Mouse (Mus musculus) ovary, adult 10 weeks (tissue): ENCODE results near the gene Bclaf1. TPM values are rescaled to one million over a fixed set of nuclear protein-coding genes. Genes with fewer than 3 reads are reported as not detected.

ENCODE experiments used
- polyA plus RNA-seq: library from polyadenylated mRNA; stranded (reverse); fragments of 350-450 nt; fragmentation: Illumina TruSeq; extraction: RNeasy Lipid Tissue Mini Kit (QIAGEN cat#74804); gene quantifications from one replicate; pipeline ENCODE4 v1.2.3, GENCODE M21; 2014

Bclaf1 gene
- 278 TPM for polyA plus RNA-seq

GRCm38 (mm10) chr10:20311918-20312735 is at the start of gene Bclaf1:
Bclaf1 (plus strand) TSS chr10:20312469.

GRCm38 (mm10) chr10:20347285-20348214 is 35.3 kb downstream of the Bclaf1 start, which contains the start of gene Mtfr2:
Mtfr2 (plus strand) TSS chr10:20347770.

Other genes starting within 250 kb of the Bclaf1 start
- 15.8 TPM for gene Map7, start 164.0 kb upstream of the Bclaf1 start, polyA plus RNA-seq
- gene Mtfr2, start 35.3 kb downstream of the Bclaf1 start, polyA plus RNA-seq, result 12.5 TPM